Mouse (Mus musculus): ENCODE measurements around the gene Kantr. TPM values are rescaled to one million over a fixed set of nuclear protein-coding genes. Genes with fewer than 3 reads are reported as not detected.

Kantr gene
- 5.0 and 6.1 TPM in 2 replicates for polyA plus RNA-seq (2012; rRNA removed)

- WGBS = 28% methylated on average over 29 of the region's 29 CpGs
- TF ChIP-seq POLR2A (IDR thresholded peaks at IDR 0.05; ENCODE audit: low read depth, low read length) (peak; percentile 33; the same call in 1 of the 2 replicates), CTCF (IDR thresholded peaks at IDR 0.05; ENCODE audit: extremely low read depth, insufficient read depth, insufficient read length, insufficient replicate concordance) (no peak)
Observed at GRCm38 (mm10) chrX:152326996-152327688, at the start of gene Kantr. Gene Kantr, minus strand, starts transcription at chrX:152327495.

DNA sequence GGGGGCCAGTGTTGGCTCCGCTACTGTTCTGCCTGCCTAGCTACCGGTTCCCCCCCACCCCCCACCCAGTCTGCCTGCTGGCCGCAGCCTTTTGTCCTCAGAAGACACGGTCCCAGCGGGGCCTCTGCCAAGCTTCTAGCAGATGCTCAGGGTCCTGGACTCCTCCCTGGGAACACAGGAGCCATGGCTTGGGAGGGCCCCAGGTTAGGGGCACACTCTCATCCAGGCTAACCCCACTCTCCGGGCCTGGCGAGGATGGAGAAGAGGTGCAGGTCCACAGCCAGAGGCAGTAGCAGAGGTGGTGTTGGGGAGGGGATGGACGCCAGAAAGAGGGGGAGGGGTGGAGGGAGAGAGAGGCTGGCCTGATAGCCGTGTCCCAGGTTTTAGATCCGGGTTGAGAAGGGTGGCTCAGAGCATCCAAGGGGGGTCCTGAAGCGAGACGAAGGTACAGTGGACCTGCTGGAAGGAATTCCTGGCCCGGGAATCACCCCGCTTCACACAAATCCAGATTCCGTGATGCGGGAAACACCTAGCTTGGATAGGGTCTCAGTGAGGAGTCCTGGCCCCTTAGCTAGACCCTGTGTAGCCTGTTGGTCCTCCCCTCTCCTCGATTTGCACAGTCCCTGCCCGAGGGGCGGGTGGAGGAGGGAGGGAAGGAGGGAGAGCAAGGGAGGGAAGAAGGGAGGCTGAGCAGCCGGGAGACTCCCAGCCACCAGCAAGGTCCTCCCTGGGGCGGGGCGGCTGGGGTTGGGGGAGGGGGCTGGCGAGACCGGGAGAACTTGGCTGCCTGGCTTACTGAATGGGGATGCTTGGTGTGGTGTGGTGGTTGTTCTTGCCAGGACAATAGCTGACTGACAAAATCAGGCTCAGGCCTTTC is 41.3 kb upstream of the Kantr start, which contains the start of gene Gpr173:
Gpr173 (minus strand) TSS at position 308 of the 877 bp plus-strand sequence.
- 44% methylated on average over 24 of the region's 24 CpGs for WGBS
- Histone ChIP-seq H3K4me1 (ENCODE audit: control insufficient read depth, insufficient read depth, insufficient read length) (no peaks in the 10 kb centered on the region), H3K36me3 (ENCODE audit: control insufficient read depth, insufficient read depth, low read length) (no peaks in the 10 kb centered on the region), H3K27ac (ENCODE audit: insufficient read depth, low read length) (no peak within 1 kb of the TSS), H3K4me3 (ENCODE audit: extremely low read depth, insufficient read depth, insufficient read length) (peak within 1 kb of the TSS; percentile 30; the same call in 1 of the 2 replicates), H3K27me3 (ENCODE audit: control insufficient read depth, insufficient read depth, low read length) (no peaks in the 10 kb centered on the region; the same call in 1 of the 2 replicates)
- no peak for TF ChIP-seq POLR2A (IDR thresholded peaks at IDR 0.05; ENCODE audit: low read depth, low read length)
- TF ChIP-seq CTCF (IDR thresholded peaks at IDR 0.05; ENCODE audit: extremely low read depth, insufficient read depth, insufficient read length, insufficient replicate concordance) = no peak
- no peak for DNase-seq (ENCODE audit: low read depth in 1 of 2, low spot score in 2 of 2)

More at GRCm38 (mm10) chrX:152326996-152327688, at the start of gene Kantr:
- Histone ChIP-seq H3K4me1 (ENCODE audit: control insufficient read depth, insufficient read depth, insufficient read length) (no peaks in the 10 kb centered on the region), H3K36me3 (ENCODE audit: control insufficient read depth, insufficient read depth, low read length) (no peaks in the 10 kb centered on the region), H3K27ac (ENCODE audit: insufficient read depth, low read length) (peak within 1 kb of the TSS; percentile 67), H3K27me3 (ENCODE audit: control insufficient read depth, insufficient read depth, low read length) (no peaks in the 10 kb centered on the region), H3K4me3 (ENCODE audit: extremely low read depth, insufficient read depth, insufficient read length) (peak within 1 kb of the TSS; percentile 82)
- peak; percentile 55 to 63 for DNase-seq (ENCODE audit: low read depth in 1 of 2, low spot score in 2 of 2)

DNA sequence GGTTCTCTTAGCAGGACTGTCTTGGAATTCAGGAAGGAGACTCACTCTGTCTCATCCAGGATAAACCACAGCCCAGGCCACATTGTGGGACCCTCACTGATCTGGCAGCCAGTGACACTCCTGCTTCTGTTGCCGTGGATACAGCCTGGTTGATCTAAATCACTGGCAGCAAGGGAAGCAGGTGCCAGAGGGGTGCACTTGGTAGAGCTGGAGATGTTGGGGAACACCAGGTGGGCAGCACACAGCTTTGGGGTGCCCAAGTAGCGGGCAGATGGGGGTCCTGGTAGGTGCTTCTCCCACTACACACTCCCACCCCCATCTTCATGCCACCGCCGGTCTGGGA is 40.7 kb upstream of the Kantr start:
- TF ChIP-seq POLR2A (IDR thresholded peaks at IDR 0.05; ENCODE audit: low read depth, low read length) (no peak), CTCF (IDR thresholded peaks at IDR 0.05; ENCODE audit: extremely low read depth, insufficient read depth, insufficient read length, insufficient replicate concordance) (no peak)
- no peak overlapping the region for H3K4me3 ChIP-seq (ENCODE audit: extremely low read depth, insufficient read depth, insufficient read length)
- no peaks in the 10 kb centered on the region for H3K36me3 ChIP-seq (ENCODE audit: control insufficient read depth, insufficient read depth, low read length)
- H3K27ac ChIP-seq (ENCODE audit: insufficient read depth, low read length) = no peak overlapping the region
- no peaks in the 10 kb centered on the region for H3K4me1 ChIP-seq (ENCODE audit: control insufficient read depth, insufficient read depth, insufficient read length)
- no peaks in the 10 kb centered on the region; the same call in 1 of the 2 replicates for H3K27me3 ChIP-seq (ENCODE audit: control insufficient read depth, insufficient read depth, low read length)
- no peak for DNase-seq (ENCODE audit: low read depth in 1 of 2, low spot score in 2 of 2)
- WGBS = 68% methylated on average over 4 of the region's 4 CpGs

GRCm38 (mm10) chrX:152366418-152366817 is 39.1 kb upstream of the Kantr start:
- H3K27me3 ChIP-seq (ENCODE audit: control insufficient read depth, insufficient read depth, low read length) = no peaks in the 10 kb centered on the region; the same call in 1 of the 2 replicates
- 78% methylated on average over 2 of the region's 2 CpGs for WGBS
- H3K4me3 ChIP-seq (ENCODE audit: extremely low read depth, insufficient read depth, insufficient read length) = no peak overlapping the region
- no peak for TF ChIP-seq CTCF (IDR thresholded peaks at IDR 0.05; ENCODE audit: extremely low read depth, insufficient read depth, insufficient read length, insufficient replicate concordance)
- no peak for TF ChIP-seq POLR2A (IDR thresholded peaks at IDR 0.05; ENCODE audit: low read depth, low read length)
- H3K27ac ChIP-seq (ENCODE audit: insufficient read depth, low read length) = no peak overlapping the region
- H3K36me3 ChIP-seq (ENCODE audit: control insufficient read depth, insufficient read depth, low read length) = no peaks in the 10 kb centered on the region
- no peaks in the 10 kb centered on the region for H3K4me1 ChIP-seq (ENCODE audit: control insufficient read depth, insufficient read depth, insufficient read length)
- DNase-seq (ENCODE audit: low read depth in 1 of 2, low spot score in 2 of 2) = no peak

DNA sequence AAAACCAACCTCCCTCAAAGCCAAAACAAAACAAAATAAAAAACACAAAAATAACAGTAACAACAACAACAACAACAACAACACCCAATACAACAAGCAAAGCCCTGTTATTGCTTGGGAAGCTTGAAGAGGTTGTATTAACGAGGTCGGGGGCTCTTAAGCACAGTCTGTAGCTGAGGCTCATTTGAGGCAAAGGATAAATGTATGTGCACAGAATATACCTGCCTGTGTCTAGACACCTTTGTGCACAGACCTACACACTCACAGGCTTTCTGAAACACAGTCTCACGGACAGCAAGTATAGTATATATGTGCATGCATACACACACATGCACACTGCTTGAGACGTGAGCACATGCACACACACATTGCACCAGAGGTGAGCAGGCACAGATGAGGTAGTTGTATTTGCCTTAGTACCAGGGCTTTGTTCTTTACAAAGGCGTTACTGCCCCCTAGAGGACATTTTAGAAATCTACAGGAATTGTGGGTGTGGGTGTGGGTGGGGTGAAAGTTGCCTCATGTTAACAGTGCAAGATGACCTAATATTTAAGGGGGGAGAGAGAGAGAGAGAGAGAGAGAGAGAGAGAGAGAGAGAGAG is 25.4 kb upstream of the Kantr start:
- TF ChIP-seq POLR2A (IDR thresholded peaks at IDR 0.05; ENCODE audit: low read depth, low read length) (no peak), CTCF (IDR thresholded peaks at IDR 0.05; ENCODE audit: extremely low read depth, insufficient read depth, insufficient read length, insufficient replicate concordance) (no peak)
- DNase-seq (ENCODE audit: low read depth in 1 of 2, low spot score in 2 of 2) = peak in 1 of 2 experiments; percentile 43
- Histone ChIP-seq H3K27ac (ENCODE audit: insufficient read depth, low read length) (no peak overlapping the region), H3K4me3 (ENCODE audit: extremely low read depth, insufficient read depth, insufficient read length) (no peak overlapping the region), H3K27me3 (ENCODE audit: control insufficient read depth, insufficient read depth, low read length) (no peaks in the 10 kb centered on the region), H3K36me3 (ENCODE audit: control insufficient read depth, insufficient read depth, low read length) (no peaks in the 10 kb centered on the region), H3K4me1 (ENCODE audit: control insufficient read depth, insufficient read depth, insufficient read length) (no peaks in the 10 kb centered on the region)
- 25% methylated on average over 5 of the region's 5 CpGs for WGBS

DNA sequence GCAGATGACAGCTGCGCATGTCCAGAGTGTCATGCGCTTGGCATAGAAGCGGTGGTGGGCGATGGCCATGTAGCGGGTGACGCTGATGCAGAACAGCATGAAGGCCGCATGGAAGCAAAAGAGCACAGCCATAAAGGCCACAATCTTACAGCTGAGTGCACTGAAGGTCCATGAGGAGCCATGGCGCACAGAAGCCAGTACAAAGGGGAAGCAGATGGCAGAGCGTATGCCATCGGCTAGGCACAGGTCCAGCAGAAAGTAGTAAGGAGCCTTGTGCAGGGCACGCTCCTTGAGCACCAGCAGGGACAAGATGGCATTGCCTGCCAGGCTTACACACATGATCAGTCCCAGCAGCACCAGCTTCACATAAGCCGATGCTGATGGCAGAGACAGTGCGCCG is 19.7 kb upstream of the Kantr start:
- Histone ChIP-seq H3K27me3 (ENCODE audit: control insufficient read depth, insufficient read depth, low read length) (0 out of 2 replicates have a peak, but pooled peaks cover 1% of the 10 kb centered on the region), H3K27ac (ENCODE audit: insufficient read depth, low read length) (no peak overlapping the region), H3K4me3 (ENCODE audit: extremely low read depth, insufficient read depth, insufficient read length) (no peak overlapping the region), H3K4me1 (ENCODE audit: control insufficient read depth, insufficient read depth, insufficient read length) (no peaks in the 10 kb centered on the region), H3K36me3 (ENCODE audit: control insufficient read depth, insufficient read depth, low read length) (no peaks in the 10 kb centered on the region)
- TF ChIP-seq POLR2A (IDR thresholded peaks at IDR 0.05; ENCODE audit: low read depth, low read length) (no peak), CTCF (IDR thresholded peaks at IDR 0.05; ENCODE audit: extremely low read depth, insufficient read depth, insufficient read length, insufficient replicate concordance) (no peak)
- WGBS = 91% methylated on average over 14 of the region's 14 CpGs
- DNase-seq (ENCODE audit: low read depth in 1 of 2, low spot score in 2 of 2) = no peak
